Mouse (Mus musculus): Measurements from ENCODE around the gene Stk16. TPM values are rescaled to one million over a fixed set of nuclear protein-coding genes. Genes with fewer than 3 reads are reported as not detected.
"Not testable (repeated sequence)": the region's sequence is repeated elsewhere in the genome, so short reads cannot be mapped to it uniquely, and the experiment has no call there.

Gene Stk16
- polyA plus RNA-seq, 1 experiment from 2014 or later = 116 TPM

DNA sequence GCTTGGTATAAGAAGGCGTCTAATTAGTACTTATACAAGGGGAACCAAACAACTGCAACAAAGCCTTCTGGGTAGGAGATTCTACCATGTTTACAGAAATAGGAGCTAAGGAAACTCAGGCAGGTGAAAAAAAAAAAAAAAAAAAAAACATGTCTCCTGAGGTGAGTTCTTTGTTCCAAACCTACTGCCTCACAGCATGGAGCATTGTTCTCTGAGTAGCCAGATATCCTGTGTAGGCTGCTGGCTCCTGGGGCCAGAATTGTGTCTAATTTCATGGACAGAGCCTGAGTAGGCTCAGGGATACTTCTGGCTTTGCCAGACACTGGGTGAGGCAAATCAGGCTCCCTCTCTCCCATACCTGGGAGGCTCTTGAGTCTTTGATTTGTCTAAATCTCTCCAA is 17.0 kb downstream of the Stk16 start:
- Histone ChIP-seq H3K4me3 (ENCODE audit: low read depth, low read length) (no peak overlapping the region), H3K27ac (ENCODE audit: low read depth) (no peak overlapping the region), H3K4me1 (replicated peaks; ENCODE audit: control insufficient read depth, insufficient read depth, low read length) (no peaks in the 10 kb centered on the region), H3K9me3 (ENCODE audit: control insufficient read depth, low read length) (no peaks in the 10 kb centered on the region), H3K9ac (ENCODE audit: low read length) (no peak overlapping the region), H3K4me2 (ENCODE audit: low read length) (no peak overlapping the region), H3K27me3 (replicated peaks; ENCODE audit: control insufficient read depth, insufficient read depth, low read length) (no peaks in the 10 kb centered on the region), H3K36me3 (ENCODE audit: control insufficient read depth, insufficient read depth, low read length) (no peaks in the 10 kb centered on the region)
- DNase-seq (ENCODE audit: low spot score) (no peak), ATAC-seq (replicated peaks; ENCODE audit: low FRiP score, low TSS enrichment, low read depth) (no peak)
- WGBS = 80% methylated on average over 1 of the region's 1 CpGs

DNA sequence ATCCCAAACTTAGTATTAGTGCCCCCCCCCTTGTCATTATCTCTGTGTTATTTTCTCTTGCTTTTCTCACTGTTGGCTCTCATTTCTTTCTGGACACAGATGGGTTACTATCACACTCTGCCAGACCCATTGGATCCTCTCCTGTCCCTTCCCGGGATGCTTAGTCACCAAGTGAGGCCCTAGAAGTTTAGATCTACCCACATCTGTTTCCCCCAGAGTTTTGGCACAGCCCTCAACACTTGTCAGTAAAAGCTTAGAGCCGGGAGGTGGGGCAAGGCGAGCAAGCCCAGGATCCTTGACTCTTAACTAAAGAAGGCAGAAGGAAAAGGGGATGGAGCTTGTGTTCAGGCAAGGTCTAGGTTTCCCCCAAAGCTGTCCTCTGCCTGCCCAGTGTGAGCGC is 18.5 kb downstream of the Stk16 start:
- no peak for ATAC-seq (replicated peaks; ENCODE audit: low FRiP score, low TSS enrichment, low read depth)

DNA sequence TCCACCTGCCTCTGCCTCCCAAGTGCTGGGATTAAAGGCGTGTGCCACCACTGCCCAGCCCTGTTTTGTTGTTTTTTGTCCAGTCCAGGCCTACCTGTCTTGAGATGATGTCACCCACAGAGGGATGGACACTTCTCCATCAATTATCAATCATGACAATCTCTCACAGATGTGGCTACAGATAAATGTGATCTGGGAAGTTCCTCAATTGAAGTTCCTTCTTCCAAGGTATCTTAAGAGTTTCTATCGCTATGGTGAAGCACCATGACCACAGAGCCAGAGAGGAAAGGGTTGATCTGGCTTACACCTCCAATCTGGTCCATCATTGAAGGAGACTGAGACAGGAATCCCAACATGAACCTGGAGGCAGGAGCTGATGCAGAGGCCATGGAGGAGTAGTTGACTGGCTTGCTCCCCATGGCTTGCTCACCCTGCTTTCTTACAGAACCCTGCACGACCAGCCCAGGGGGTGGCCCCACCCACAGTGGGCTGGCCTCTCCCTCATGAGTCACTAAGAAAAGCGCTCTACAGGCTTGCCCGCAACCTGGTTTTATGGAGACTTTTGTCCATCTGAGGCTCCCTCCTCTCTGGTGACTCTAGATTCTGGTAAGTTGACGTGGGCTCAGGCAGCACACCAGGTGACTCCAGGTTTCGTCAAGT is 19.8 kb downstream of the Stk16 start:
- ATAC-seq (replicated peaks; ENCODE audit: low FRiP score, low TSS enrichment, low read depth) (no peak), DNase-seq (ENCODE audit: low spot score) (no peak)
- H3K4me1 ChIP-seq (replicated peaks; ENCODE audit: control insufficient read depth, insufficient read depth, low read length) = no peaks in the 10 kb centered on the region
- no peak overlapping the region for H3K27ac ChIP-seq (ENCODE audit: low read depth)
- WGBS = 72% methylated on average over 7 of the region's 7 CpGs
- no peak overlapping the region for H3K4me3 ChIP-seq (ENCODE audit: low read depth, low read length)
- H3K36me3 ChIP-seq (ENCODE audit: control insufficient read depth, insufficient read depth, low read length) = no peaks in the 10 kb centered on the region
- H3K4me2 ChIP-seq (ENCODE audit: low read length) = no peak overlapping the region
- H3K9ac ChIP-seq (ENCODE audit: low read length) = no peak overlapping the region
- H3K9me3 ChIP-seq (ENCODE audit: control insufficient read depth, low read length) = no peaks in the 10 kb centered on the region
- H3K27me3 ChIP-seq (replicated peaks; ENCODE audit: control insufficient read depth, insufficient read depth, low read length) = no peaks in the 10 kb centered on the region

More for the DNA sequence above, 18.5 kb downstream of the Stk16 start:
- no peaks in the 10 kb centered on the region for H3K27me3 ChIP-seq (replicated peaks; ENCODE audit: control insufficient read depth, insufficient read depth, low read length)
- H3K9me3 ChIP-seq (ENCODE audit: control insufficient read depth, low read length) = no peaks in the 10 kb centered on the region
- no peaks in the 10 kb centered on the region for H3K36me3 ChIP-seq (ENCODE audit: control insufficient read depth, insufficient read depth, low read length)
- no peak overlapping the region for H3K27ac ChIP-seq (ENCODE audit: low read depth)
- 67% methylated on average over 4 of the region's 4 CpGs for WGBS
- H3K4me3 ChIP-seq (ENCODE audit: low read depth, low read length) = no peak overlapping the region
- no peaks in the 10 kb centered on the region for H3K4me1 ChIP-seq (replicated peaks; ENCODE audit: control insufficient read depth, insufficient read depth, low read length)
- DNase-seq (ENCODE audit: low spot score) = no peak
- no peak overlapping the region for H3K4me2 ChIP-seq (ENCODE audit: low read length)
- H3K9ac ChIP-seq (ENCODE audit: low read length) = no peak overlapping the region

DNA sequence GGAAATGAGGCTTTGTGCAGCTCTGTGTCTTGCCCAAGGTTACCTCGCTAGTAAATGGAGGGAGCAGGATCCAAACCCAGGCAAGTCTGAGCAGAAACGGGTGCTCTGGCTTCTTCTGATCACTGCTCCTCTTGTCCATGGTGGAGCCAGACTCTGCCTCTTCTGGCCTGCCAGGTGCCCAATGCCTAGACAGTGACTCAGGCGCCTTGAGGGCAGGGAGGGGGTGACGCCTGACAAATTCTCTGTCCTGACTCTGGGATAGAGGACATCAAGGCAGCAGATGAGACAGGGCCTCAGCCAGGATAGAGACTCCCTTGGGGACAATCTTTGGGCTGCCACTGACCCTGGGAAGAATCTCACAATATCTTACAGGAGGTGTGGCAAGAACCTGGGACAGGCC is 20.6 kb downstream of the Stk16 start:
- H3K27me3 ChIP-seq (replicated peaks; ENCODE audit: control insufficient read depth, insufficient read depth, low read length) = no peaks in the 10 kb centered on the region
- no peaks in the 10 kb centered on the region; the same call in 1 of the 2 replicates for H3K4me1 ChIP-seq (replicated peaks; ENCODE audit: control insufficient read depth, insufficient read depth, low read length)
- no peak overlapping the region for H3K4me3 ChIP-seq (ENCODE audit: low read depth, low read length)

DNA sequence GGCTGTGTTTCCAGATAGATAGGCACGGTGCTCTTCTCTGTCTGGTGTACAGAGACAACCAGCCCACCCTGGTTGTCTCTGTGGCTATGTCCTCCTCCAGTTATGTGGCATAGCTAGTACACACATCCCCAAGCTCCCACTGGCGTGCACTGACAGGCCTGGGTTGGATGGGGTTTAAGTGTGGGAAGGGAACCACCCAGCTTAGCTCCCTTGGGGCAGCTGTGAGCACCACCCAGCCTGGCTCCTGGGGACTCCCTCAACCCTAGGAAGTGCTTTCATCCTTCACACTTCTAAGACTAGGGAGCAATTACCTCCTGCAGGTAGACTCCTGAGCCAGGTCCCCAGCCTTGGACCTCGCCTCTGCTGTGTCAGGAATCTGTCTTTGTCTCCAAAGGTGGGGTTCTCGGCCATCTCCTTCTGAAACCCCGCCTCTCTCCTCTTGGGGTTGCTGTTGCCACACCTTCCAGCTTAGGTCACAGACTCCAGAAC is 21.1 kb downstream of the Stk16 start, which contains the start of gene A630095N17Rik:
A630095N17Rik (minus strand) TSS at position 439 of the 489 bp plus-strand sequence.
- WGBS = 66% methylated on average over 5 of the region's 5 CpGs
- no peak within 1 kb of the TSS for H3K27ac ChIP-seq (ENCODE audit: low read depth)
- DNase-seq (ENCODE audit: low spot score) (no peak), ATAC-seq (replicated peaks; ENCODE audit: low FRiP score, low TSS enrichment, low read depth) (no peak)
- H3K4me1 ChIP-seq (replicated peaks; ENCODE audit: control insufficient read depth, insufficient read depth, low read length) = no peaks in the 10 kb centered on the region; the same call in 1 of the 2 replicates
- no peaks in the 10 kb centered on the region for H3K27me3 ChIP-seq (replicated peaks; ENCODE audit: control insufficient read depth, insufficient read depth, low read length)
- no peaks in the 10 kb centered on the region for H3K36me3 ChIP-seq (ENCODE audit: control insufficient read depth, insufficient read depth, low read length)
- no peak within 1 kb of the TSS for H3K9ac ChIP-seq (ENCODE audit: low read length)
- H3K9me3 ChIP-seq (ENCODE audit: control insufficient read depth, low read length) = no peaks in the 10 kb centered on the region
- no peak within 1 kb of the TSS for H3K4me3 ChIP-seq (ENCODE audit: low read depth, low read length)
- H3K4me2 ChIP-seq (ENCODE audit: low read length) = no peak within 1 kb of the TSS

More for the DNA sequence above, 20.6 kb downstream of the Stk16 start:
- no peak overlapping the region for H3K27ac ChIP-seq (ENCODE audit: low read depth)
- no peaks in the 10 kb centered on the region for H3K9me3 ChIP-seq (ENCODE audit: control insufficient read depth, low read length)
- H3K4me2 ChIP-seq (ENCODE audit: low read length) = no peak overlapping the region
- H3K36me3 ChIP-seq (ENCODE audit: control insufficient read depth, insufficient read depth, low read length) = no peaks in the 10 kb centered on the region
- no peak overlapping the region for H3K9ac ChIP-seq (ENCODE audit: low read length)
- DNase-seq (ENCODE audit: low spot score) (no peak), ATAC-seq (replicated peaks; ENCODE audit: low FRiP score, low TSS enrichment, low read depth) (no peak)
- WGBS = 76% methylated on average over 4 of the region's 4 CpGs

DNA sequence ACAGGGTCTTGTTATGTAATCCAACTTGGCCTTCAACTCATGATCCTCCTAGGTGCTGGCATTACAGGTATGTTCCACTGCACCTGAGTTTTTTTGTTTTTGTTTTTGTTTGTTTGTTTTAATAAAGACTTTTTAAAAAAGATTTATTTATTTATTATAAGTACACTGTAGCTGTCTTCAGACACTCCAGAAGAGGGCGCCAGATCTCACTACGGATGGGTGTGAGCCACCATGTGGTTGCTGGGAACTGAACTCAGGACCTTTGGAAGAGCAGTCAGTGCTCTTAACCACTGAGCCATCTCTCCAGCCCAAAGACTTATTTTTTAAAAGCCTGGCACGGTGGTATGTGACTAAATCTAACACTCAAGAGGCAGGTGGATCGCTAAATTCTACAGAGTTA is 21.9 kb downstream of the Stk16 start:
- H3K9ac ChIP-seq (ENCODE audit: low read length); H3K4me2 ChIP-seq (ENCODE audit: low read length); ATAC-seq (replicated peaks; ENCODE audit: low FRiP score, low TSS enrichment, low read depth); DNase-seq (ENCODE audit: low spot score); H3K36me3 ChIP-seq (ENCODE audit: control insufficient read depth, insufficient read depth, low read length); H3K27ac ChIP-seq (ENCODE audit: low read depth); H3K27me3 ChIP-seq (replicated peaks; ENCODE audit: control insufficient read depth, insufficient read depth, low read length); H3K9me3 ChIP-seq (ENCODE audit: control insufficient read depth, low read length); H3K4me1 ChIP-seq (replicated peaks; ENCODE audit: control insufficient read depth, insufficient read depth, low read length); H3K4me3 ChIP-seq (ENCODE audit: low read depth, low read length): not testable (repeated sequence)
- 73% methylated on average over 4 of the region's 4 CpGs for WGBS

DNA sequence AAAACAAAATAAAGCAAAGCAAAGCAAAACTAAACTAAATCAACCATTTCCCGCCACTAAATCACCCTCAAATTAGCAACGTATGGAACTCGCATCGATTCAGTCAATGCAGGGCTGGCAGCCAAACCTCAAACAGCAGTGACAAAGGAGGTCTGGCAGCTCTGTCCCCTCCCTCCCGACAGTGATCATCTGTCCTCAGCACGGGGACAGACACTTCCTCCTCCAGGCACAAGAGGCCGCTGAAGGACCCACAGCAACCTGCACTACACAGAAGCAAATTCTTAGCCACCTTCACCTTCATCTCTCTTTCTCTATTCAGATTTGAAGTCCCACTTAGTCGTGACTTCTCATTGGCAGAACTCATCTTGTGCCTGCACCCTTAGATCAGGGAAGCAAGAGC is 24.0 kb downstream of the Stk16 start:
- Histone ChIP-seq H3K27me3 (replicated peaks; ENCODE audit: control insufficient read depth, insufficient read depth, low read length) (no peaks in the 10 kb centered on the region), H3K27ac (ENCODE audit: low read depth) (no peak overlapping the region), H3K4me2 (ENCODE audit: low read length) (no peak overlapping the region), H3K4me1 (replicated peaks; ENCODE audit: control insufficient read depth, insufficient read depth, low read length) (peaks cover 6% of the 10 kb centered on the region; the same call in 1 of the 2 replicates), H3K4me3 (ENCODE audit: low read depth, low read length) (no peak overlapping the region), H3K36me3 (ENCODE audit: control insufficient read depth, insufficient read depth, low read length) (no peaks in the 10 kb centered on the region), H3K9ac (ENCODE audit: low read length) (no peak overlapping the region), H3K9me3 (ENCODE audit: control insufficient read depth, low read length) (no peaks in the 10 kb centered on the region)
- no peak for DNase-seq (ENCODE audit: low spot score)
- ATAC-seq (replicated peaks; ENCODE audit: low FRiP score, low TSS enrichment, low read depth) = no peak
- WGBS = 3% methylated on average over 8 of the region's 8 CpGs

DNA sequence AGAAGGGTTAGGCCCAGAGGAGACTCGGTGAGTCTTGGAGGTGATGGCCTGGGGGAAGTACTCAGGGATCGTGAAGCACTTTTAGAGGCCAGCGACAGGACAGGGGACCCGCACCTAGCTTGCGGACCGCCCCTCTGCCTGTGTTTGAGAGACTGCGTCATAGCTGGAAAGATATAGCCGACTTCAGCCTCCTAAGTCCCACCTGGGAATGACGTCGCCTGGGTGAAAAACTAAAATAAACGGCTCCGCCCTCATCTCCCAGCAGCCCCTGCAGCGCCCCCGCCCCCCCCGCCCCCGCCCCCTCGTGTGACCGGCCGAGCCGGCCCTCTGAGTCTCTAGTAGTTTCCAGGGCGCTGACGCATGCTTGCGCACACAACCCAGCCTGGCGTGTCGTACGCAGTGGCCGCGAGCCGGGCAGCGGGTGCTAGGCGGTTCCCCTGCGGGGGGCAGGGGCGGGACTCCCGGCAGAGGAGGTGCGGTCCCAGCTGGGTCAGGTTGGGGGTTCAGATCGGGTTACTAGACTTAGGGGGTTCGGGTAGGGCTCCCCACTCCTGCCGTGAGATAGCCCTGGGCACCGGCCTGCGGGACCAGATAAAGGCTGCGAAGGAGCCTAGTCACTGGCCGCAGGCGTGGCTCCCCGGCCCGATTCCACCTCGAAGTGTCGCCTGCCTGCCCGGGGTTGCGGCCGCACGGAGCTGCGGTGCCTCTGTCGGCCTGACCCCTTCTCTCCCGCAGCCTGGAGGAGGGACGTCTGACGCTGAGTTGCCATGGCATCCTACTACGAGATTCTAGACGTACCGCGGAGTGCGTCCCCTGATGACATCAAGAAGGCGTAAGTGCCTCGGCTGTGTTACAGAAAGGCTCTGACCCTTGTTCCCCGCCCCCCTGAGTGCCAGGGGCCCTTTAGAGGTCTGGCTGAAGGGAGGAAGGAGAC is 25.7 kb downstream of the Stk16 start, which contains the start of gene Dnajb2:
Dnajb2 (plus strand) TSS at position 290 of the 934 bp plus-strand sequence.
- ATAC-seq (replicated peaks; ENCODE audit: low FRiP score, low TSS enrichment, low read depth) = peak; percentile 93
- Histone ChIP-seq H3K27ac (ENCODE audit: low read depth) (peak within 1 kb of the TSS; percentile 64), H3K9ac (ENCODE audit: low read length) (peak within 1 kb of the TSS; percentile 81), H3K9me3 (ENCODE audit: control insufficient read depth, low read length) (no peaks in the 10 kb centered on the region), H3K4me3 (ENCODE audit: low read depth, low read length) (peak within 1 kb of the TSS; percentile 69), H3K4me2 (ENCODE audit: low read length) (peak within 1 kb of the TSS; percentile 84), H3K4me1 (replicated peaks; ENCODE audit: control insufficient read depth, insufficient read depth, low read length) (peaks cover 6% of the 10 kb centered on the region; the same call in 1 of the 2 replicates), H3K27me3 (replicated peaks; ENCODE audit: control insufficient read depth, insufficient read depth, low read length) (no peaks in the 10 kb centered on the region), H3K36me3 (ENCODE audit: control insufficient read depth, insufficient read depth, low read length) (peaks cover 6% of the 10 kb centered on the region; the same call in 1 of the 2 replicates)
- under 1% methylated on average over 64 of the region's 64 CpGs for WGBS
- DNase-seq (ENCODE audit: low spot score) = peak; percentile 85
